Mouse (Mus musculus) thymus, adult 18-20 months (tissue): ENCODE data around the gene Nek11.
A peak's percentile ranks its signal among the peaks of the same experiment; 100 is the strongest.
"Not testable (repeated sequence)": the region's sequence is repeated elsewhere in the genome, so short reads cannot be mapped to it uniquely, and the experiment has no call there.

Experiments used
- DNase-seq, 2 experiments: peaks; one replicate each; pipeline ENCODE4 v3.0.0; 2022; ENCODE audit warnings: mixed read lengths in 2 of 2

Gene Nek11

DNA sequence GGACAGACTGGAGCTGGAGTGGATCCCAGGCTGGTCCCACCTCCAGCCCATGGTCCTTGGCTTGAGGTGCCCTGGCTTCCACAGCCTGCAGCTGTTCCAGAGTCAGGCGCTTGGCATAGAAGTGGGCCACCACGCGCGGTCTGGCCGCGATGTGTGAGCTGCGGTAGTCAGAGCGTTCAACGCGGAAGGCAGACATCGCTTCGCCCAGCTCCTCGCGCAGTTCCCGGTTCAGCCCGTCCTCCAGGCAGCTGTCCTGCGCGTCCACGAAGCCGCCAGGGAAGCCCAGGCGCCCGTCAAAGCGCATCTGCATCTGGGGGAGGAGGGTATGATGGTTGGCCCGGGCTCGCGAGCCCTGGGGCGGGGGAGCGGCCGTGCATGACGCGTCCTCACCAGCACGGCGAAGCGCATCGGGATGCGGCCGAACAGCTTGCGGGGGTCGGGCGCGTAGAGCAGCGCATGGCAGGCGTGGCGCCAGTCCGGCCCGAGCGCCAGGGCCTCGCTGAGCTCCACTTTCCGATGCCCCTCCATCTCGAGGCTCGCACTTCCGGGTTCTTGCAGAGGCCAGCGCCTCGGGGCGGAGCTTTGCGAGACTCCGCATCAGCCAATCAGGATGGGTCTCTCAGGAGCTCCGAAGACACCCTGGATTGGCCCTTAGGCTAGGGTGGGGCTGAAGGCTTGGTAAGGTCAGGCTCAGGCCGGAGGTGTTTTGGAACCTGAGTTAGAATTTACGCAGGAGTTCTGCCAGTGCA, 263.9 kb downstream of the Nek11 start, which contains the start of gene Nudt16:
Gene Nudt16 (minus strand): TSS at position 572 of the 749 bp plus-strand sequence.
- DNase-seq: peak; percentile 92 to 94

- no peak for DNase-seq
Measured at GRCm38 (mm10) chr9:105130331-105130730, 265.0 kb downstream of the Nek11 start.

GRCm38 (mm10) chr9:105125206-105125605, 270.1 kb downstream of the Nek11 start:
- not testable (repeated sequence) for DNase-seq
